Mouse (Mus musculus) c-Kit-negative CD71-positive TER-119-positive erythroid progenitor cells, embryonic 14.5 days (primary cell): Measurements from ENCODE around the gene Tcf7l2.

ENCODE experiments used
- DNase-seq: peaks from one replicate; pipeline ENCODE4 v3.0.0-alpha.2; 2013; ENCODE audit warnings: low read depth, low spot score

Gene Tcf7l2

DNA sequence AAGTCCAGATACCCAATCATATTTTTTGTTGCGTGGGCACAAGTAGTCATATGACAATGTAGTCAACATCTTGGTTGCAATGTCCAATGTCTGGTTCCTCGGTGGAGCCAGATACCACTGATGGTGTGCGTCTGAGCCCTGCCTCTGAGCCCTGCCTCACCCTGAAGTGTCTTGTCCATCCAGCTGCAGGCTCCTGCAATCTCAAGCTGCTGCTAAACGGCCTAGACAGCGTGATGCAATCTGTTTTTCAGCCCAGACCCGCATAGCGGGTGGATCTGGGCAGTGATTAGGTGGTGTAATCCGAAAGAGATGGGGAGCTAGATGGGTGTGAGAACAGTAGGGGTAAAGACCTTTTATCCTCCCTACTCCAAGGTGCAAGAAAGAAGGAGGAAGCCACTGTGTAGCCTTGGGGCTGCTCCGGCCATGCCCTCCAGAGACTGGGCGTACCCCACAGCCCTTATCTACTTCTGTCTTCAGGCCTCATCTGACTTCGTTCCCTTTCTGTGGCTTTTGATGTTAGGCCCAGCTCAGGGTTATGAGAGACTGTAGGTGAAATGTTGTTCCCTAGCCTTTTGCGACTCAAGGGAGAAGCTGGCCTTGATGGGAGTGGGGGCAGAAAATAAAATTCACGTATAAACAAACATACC lies 86.1 kb downstream of the Tcf7l2 start:
- peak; percentile 5 for DNase-seq

DNA sequence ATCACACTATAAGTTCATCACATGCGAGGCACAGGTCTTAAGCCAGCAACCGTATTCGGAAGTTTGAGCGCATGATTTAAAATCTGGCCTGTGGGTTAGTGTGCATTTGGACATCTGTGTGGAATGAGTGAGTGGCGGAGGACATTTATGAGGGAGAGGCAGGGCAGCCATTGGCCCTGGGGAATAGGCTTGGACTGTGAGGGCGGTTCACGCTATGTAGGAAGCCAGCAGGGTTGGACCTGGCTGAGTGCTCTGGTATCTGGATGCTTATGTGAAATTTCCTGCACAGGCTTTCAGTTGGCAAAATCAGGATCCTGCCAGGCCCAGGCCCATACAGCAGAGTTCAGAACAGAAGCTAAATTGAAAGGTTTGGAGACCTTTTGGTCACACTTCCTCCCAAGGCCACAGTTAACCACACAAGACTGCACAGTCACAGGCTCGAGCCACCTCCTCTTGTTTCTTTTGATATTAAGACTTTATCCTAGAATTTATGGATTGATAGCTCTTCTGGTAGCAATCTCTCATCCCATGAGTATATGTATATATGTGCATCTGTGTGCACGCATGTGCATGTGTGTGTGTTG lies 89.4 kb downstream of the Tcf7l2 start:
- no peak for DNase-seq

DNA sequence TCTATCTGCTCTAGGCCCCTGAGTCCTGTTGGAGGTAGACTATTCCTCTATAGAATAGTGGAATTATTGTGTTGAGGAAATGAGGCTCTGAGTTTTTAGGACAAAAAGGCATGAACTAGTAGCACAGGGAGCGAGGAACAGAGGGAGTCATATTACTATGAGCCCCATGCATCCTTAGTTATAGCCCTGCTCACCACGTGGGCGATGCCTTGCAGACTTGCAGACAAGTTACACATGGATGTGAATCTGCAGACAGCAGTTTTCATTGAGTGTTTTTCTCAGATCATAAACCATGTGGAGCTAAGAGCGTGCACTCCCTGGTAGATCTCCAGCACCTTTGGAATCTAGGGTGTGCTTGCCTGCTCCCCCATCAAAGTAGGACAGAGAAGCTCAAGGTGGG lies 90.5 kb downstream of the Tcf7l2 start:
- DNase-seq, result no peak

DNA sequence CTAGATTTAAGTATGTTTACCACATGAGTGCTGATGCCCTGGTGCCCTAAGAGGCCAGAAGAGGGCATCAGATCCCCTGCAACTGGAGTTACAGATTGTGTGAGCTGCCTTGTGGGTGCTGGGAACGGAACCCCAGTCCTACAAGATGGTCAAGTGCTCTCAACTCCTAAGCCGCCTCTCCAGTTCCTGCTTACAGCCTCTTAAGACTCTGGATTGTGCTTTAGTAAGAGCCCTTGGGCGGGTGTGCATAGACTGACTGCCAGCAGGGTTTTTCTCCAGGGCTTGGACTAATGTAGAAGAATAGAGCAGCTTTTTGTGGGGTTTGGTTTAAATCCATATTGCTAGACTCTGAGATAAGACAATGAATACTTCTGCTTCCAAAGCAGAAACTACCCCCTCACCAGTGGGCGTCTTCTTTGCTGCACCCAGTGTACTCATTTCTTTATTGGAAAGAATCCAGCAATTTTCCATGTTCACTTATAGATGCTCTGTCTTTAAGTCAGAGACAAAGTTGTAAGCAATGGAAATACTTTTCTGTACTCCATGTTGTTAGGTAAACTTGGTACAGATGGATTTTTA lies 92.3 kb downstream of the Tcf7l2 start:
- DNase-seq, result no peak

DNA sequence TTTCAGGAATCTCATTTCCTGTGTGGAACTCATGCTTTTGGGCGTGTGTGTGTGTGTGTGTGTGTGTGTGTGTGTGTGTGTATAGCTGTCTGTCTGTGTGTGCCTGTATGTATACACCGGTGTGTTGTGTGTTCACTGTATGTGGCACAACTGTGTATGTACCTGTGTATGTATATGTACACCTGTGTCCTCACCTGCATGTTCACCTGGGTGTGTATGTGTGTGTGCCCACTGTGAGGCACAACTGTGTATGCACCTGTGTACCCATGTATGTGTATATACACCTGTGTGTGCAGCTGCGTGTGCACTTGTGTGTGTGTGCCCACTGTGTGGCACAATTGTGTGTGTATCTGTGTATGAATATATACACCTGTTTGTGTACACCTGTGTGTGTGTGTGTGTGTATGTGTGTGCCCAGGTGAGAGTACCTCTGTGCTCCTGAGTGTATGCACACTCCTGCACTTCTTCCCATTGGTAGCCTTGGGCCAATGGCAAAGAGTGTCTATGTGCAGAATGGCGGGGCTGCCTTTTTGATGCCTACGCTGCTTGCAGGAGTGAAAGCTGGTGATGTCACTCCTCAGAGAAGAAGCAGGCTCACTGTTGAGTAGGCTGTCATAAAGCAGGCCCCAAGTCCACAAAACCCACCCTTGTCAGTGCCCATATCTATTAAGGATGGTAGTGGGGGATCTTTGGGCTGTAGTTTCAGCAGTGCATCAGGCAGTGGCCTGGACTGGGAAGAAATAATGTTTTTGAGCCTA lies 95.5 kb downstream of the Tcf7l2 start:
- no peak for DNase-seq

DNA sequence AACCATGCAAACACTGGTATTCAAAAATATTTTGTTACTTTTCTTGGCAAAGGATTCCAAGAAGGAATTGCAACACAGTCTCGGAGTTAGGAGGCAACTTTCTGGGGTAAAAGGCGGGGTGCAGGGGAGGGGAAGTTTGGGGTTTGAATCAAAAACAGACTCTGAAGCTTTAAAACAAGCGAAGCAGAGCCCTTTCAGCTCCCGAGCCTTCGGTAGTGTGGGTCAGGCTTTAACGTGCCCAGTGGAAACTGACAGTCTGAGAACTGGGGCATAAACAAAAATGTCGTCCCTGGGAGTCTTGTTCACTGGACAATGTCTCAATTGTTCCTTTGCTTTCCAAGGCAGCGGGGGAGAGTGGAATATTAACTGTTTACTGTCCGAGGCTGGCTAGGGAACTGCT lies 96.3 kb downstream of the Tcf7l2 start:
- no peak for DNase-seq

DNA sequence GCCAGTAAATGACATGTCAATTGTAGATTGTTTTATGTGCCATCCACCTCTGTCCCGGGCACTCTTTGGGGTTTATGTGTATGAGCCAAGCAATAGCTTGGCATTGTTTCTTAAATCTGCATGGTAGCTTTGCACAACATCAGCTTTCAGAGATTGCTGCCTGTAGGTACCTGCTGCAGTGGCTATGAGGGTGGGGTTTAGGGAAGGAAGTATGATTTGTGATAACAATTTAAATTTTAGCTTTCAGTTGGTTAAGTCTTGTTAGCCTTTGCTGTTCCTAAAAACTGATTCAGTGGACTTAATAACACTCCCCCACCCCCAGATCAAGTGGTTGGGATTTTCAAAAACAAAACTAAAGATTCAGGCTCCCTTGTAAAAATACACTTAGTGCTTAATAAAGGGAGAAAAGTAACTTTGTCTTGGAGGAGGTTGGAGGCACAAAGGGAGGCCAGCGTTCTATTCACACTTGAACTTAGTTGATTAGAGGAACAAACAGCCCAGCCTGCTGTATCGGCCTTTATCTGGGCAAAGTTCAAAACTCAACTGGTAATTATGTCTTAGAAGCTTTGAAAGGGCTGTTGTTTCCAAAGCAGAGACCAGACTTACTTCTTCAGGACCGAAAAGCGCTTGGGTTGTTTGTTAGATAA lies 96.9 kb downstream of the Tcf7l2 start:
- DNase-seq, result no peak

DNA sequence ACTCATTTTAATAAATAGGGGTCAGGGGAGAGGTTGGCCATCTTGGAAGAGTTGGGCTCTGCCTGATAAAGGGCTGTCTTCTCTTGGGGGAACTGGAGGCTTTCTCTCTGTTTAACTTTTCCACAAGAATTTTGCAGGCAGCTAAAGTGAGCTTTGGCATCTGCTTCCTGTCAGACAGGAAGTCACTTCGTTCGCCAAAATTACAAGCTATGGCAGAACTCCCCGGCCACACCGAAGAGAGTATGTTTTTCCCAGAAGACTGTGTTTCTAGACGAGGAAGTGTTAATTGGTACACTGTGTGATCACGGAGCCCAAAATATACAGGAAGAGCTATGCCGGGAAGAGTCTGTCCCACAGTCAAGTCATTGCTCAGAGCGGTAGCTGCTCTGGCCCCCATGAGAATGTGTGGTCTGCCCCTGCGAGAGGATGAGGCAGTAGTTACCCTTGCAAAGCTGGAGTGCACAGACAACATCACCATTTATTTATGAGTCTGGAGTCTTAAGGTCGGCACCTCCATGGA lies 97.5 kb downstream of the Tcf7l2 start:
- DNase-seq, result no peak

DNA sequence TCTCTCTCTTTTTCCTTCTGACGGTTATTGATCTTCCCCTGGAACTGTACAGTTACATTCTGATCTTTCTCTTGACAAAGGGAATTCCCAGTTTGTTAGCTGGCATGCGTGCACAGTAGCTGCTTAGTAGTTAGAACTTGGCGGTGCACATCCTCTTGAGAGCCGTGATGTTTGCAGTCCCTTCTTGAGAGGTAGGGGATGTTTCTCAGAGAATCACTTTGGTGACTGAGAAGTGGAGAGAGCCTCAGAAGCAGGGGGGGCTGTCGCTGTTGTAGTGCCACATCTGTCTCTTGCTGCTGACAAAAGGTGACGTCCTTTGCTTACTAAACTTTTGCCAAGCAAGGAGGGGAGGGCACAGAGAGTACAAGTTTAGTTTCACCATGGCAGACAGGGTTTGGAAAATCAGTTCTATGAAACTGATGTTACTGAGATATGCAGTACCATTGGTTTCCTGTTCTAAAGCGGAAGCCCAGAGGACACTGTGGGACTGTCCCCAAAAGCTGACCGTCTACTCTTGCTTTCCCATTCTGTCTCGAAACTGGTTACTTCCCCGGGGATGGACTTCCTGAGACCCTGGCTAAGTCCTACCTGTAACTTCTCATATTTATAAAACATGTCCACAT lies 99.0 kb downstream of the Tcf7l2 start:
- DNase-seq, result no peak

DNA sequence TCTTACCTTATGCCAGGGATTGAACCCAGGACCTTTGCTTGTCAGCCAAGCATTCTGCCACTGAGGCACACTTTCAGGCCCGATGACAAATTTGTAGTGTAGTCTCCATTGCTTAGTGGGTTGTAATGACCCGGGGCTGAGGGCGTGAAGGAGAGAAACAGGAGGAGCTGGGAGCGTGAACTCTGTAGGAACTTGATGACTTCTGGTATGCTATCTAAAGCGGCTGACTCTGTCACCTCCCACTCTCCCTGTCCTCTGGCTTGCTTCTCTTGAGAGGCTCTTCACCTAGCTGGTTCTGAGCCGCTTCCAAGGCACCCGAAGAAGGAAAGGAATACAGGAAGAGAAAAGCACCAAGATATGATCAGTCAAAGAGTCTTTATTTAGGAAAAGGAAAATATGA lies 100.4 kb downstream of the Tcf7l2 start:
- DNase-seq, result no peak

DNA sequence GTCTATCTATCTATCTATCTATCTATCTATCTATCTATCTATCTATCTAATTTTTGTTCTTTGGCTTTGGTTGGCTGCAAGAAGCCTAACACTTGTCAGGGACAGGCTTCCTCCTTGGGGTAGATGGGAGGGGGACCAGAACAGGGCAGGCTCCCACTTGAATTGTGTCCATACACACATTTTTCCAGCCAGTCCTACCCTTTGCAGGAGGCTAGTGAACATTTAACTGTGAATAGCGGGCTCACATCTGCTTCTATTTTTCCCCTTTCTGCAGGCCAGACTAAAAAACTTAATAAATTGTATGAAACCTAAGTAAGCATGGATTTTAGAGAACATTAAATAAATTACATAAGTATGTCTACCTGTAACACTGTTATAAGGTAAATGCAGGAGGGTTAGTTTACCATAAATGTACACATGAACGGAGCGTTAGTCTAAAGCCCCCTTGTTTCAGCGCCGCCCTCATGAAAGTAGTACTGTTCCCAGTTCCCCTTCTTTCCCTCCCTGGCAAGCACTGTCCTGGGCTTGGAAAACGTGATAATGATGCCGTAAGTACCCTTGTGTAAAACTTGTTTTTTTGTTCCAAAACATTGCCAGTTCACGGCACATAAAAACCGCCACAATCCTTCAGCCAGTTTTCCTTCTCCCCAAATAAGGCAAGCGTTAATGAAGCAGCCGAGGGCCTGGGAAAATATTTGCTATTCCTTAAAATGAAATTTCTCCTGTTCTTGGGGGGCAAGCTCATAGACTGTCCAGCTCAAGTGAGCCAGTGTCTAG lies 101.7 kb downstream of the Tcf7l2 start:
- DNase-seq, result no peak

DNA sequence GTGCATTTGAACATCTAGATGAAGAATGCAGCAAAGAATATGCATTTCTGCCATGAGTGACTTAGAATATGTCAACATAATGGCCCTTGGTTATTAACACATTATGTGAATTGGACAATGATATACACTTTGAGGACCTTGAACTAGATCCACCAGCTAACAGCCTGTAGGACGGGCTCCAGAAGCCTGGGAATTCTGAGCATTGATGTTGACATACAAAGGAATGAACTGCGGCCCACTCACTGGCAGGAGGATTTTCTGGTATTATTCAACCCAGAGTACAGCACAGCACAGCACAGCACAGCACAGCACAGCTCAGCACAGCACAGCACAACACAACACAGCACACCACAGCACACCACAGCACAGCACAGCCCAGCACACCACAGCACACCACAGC lies 104.1 kb downstream of the Tcf7l2 start:
- no peak for DNase-seq

DNA sequence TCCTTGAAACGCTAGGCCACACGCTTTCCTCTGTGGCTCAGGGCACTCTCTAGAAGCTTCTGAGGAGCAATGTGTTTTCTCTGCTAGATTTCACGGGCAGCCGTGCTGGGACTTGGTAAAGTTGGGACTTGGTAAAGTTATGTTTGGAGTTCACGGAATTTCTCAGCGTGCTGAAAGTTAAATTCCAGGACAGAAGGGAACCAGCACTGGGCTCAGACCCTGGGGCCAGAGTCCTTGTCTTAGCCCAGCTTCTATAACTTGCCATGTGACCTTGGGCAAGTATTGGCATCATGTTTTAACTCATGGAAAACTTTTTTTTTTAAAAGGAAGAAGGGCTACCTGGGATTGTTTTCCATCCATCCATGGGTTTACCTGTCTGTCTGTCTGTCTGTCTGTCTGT lies 104.6 kb downstream of the Tcf7l2 start:
- DNase-seq, result no peak

DNA sequence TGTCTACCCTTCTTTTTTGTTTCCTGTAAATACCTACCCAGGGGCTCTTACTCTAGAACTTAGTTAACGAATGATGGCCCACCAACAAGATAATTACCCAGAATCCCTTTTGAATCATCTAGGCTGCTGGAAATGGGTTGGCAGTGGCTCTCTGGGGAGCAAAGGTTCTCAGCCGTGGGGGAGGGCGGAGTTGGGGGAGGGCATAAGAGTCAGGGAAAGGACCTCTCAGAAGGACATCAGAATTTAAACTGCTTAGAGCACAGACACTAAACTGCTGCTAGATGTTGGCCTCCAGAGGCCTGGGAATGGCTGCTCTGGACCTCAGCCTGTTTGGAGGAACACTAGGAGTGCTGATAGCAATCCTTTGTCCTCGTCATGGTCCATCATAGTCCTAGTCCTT lies 105.4 kb downstream of the Tcf7l2 start:
- DNase-seq, result no peak

DNA sequence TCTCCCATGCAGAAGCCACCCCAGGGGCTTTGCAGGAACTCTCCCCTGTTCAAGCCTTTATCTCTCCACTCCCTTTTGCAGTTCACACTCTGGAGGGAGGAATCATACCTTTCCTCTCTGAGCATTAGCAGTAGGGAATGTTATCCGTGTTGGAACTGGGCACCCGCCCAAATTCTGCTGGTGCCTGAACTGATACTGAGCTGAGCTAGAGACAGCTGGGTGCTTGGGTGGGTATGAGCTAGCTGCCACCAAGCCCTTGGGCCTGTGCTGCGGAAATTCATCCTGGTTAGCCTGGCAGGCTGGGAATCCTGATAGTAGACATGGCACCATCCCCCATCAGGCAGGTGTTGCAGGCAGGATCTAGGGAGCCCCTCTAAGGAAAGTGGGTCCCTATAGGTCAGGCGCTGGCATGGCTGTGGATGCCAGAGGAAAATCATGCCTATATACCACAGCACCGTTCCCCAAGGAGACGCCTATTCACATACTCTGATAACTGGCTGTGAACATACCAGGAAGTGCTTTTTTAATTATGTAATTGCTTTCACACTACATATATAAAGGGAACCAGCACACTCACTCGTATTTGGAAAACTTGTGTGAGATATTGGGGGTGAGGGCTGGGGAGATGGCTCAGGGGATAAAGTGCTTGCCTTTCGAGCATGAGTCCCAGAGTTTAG lies 108.9 kb downstream of the Tcf7l2 start:
- DNase-seq, result no peak

DNA sequence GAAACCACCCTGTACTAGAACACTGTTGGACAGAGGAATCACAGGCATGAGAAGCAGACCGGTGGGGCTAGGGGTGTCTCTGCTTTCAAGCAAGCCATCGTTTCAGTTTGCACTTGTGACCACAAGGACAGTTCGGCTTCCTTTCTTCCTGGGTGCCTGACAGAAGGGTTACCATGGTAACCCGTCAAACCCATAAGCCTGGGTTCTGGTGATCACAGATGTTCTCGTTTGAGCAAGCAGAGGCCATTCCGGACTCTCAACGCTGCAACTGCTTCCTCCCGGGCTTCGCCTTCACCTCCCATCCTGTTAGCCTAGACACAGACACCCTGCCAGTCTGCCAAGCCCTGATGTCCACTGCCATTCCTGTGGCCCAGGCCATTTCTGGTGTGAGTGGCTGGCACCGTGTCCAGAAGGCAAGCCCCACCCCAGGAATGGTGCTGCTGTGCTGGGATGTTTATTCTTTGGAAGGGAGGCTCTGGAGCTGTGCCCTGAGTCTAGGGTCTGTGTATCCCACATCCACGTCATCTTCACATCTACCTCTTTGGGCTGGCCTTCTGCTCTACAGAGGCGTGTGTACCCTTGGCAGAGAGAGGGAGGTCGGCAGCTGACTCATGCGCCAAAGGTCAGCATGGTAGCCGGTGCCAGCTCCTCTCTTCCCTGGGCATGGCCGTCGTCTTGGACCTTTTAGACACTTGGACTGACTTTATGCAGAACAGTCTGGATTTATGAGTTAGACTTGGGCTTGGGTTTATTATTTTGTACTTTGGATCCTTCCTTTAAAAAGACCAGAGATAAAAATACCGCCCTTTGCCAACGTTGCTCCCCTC lies 110.1 kb downstream of the Tcf7l2 start:
- DNase-seq, result no peak

DNA sequence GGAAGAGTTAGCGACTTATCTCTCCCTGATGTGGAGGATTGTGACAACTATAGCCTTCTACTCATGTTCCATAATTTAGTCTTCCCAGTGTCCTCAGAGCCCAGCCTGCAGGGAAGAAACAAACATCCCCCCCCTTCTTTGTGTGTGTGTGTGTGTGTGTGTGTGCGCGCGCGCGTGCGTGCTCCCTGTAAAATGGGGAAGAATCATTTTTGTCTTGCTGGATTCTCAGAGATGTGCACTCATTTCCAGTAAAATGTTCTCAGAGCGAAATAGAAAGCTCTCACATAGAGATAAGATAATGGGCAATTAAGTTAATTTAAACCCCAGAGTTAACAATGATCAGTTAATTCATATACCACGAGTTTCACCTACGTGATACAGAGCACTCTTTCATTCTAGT lies 112.8 kb downstream of the Tcf7l2 start:
- DNase-seq, result no peak

DNA sequence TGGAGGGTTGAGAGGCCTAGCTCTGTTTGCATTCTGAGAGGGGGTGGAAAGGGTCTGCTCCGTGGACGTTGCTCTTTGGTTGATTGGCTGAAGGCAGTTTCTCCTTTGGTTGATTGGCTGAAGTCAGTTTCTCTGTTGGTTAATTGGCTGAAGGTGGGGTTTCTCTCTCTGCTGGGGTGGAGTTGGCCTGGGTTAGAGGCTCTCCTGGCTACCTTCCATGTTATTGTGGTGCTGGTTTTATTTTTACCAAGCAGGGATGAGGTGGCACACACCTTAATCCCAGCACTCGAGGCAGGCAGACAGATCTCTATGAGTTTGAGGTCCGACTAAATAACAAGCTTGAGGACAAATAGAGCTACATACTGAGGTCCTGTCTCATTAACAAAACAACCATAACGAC lies 114.0 kb downstream of the Tcf7l2 start:
- no peak for DNase-seq

DNA sequence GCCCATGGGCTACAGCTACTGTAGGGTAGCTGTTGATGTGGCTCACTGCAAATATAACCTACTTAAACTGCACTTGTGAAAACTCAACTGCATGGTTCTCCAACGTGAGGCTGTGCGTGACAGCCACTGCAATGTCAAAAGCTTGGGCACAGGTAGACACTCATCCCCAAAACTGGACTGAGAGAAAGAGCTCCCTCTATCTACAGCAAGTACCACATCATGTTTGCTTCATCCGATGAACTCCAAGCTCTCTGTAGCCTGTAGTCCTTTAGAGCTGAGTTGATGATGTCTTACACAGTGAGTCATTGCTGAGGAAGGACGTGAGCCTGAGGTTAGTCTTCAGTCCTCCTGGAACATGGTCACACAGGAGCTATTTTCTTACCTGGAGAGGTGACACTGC lies 115.7 kb downstream of the Tcf7l2 start:
- DNase-seq, result no peak
